Mouse (Mus musculus) lung, adult 2 months (tissue): ENCODE results near the gene Rif1. TPM values are rescaled to one million over a fixed set of nuclear protein-coding genes. Genes with fewer than 3 reads are reported as not detected.

Experiments used
- DNase-seq: peaks from one replicate; pipeline ENCODE4 v3.0.0; 2022
- H3K4me1 ChIP-seq: fragments of 200-500 bp; 2 replicates; pipeline ENCODE4 v1.6.1; 2011; ENCODE audit warnings: low read length; ENCODE audit not compliant: control insufficient read depth, insufficient read depth
- H3K4me3 ChIP-seq: fragments of 200-500 bp; replicated peaks from 2 replicates; pipeline ENCODE3; 2011; ENCODE audit warnings: low read depth, mild to moderate bottlenecking, control low read depth, low read length; ENCODE audit errors: extremely low read depth
- CTCF ChIP-seq: fragments of 200-500 bp; IDR thresholded peaks from 2 replicates; pipeline ENCODE4 v1.5.1; 2011; ENCODE audit warnings: mild to moderate bottlenecking, low read length, control low read depth; ENCODE audit not compliant: insufficient read depth
- POLR2A ChIP-seq: fragments of 200-500 bp; IDR thresholded peaks from 2 replicates; pipeline ENCODE4 v1.6.1; 2011; ENCODE audit warnings: low read depth, mild to moderate bottlenecking, control low read depth, low read length, borderline replicate concordance; ENCODE audit errors: extremely low read depth
- WGBS: fragments of 180-500 bp; shearing (Covaris S2); methylation state at CpG from one replicate; pipeline ENCODE4 v1.1.7; 2018; 5-methylcytosine and 5-hydroxymethylcytosine counted together
- polyA plus RNA-seq: library from polyadenylated mRNA; depleted of rRNA; stranded (reverse); fragments of >200 nt; gene quantifications from 2 replicates; pipeline ENCODE4 v1.2.3, GENCODE M21; 2012; rRNA removed

The Rif1 gene
- 1.5 and 2.1 TPM in 2 replicates for polyA plus RNA-seq

GRCm38 (mm10) chr2:52072491-52073140 lies at the start of gene Rif1:
TSS of gene Rif1 (plus strand) at chr2:52072832.
- Histone ChIP-seq H3K4me1 (peaks cover 7% of the 10 kb centered on the region; the same call in 1 of the 2 replicates), H3K4me3 (peak within 1 kb of the TSS; percentile 65)
- DNase-seq: peak; percentile 84
- WGBS: 1% methylated on average over 72 of the region's 72 CpGs
- TF ChIP-seq CTCF (no peak), POLR2A (no peak)

- 85% methylated on average over 4 of the region's 4 CpGs for WGBS
- Histone ChIP-seq H3K4me3 (no peak overlapping the region), H3K4me1 (no peaks in the 10 kb centered on the region)
- no peak for DNase-seq
- TF ChIP-seq CTCF (no peak), POLR2A (no peak)
Measured at GRCm38 (mm10) chr2:52027061-52027460, 45.6 kb upstream of the Rif1 start.

GRCm38 (mm10) chr2:52029426-52029825 lies 43.2 kb upstream of the Rif1 start:
- no peaks in the 10 kb centered on the region for H3K4me1 ChIP-seq
- WGBS: 87% methylated on average over 3 of the region's 3 CpGs
- TF ChIP-seq CTCF: no peak
- TF ChIP-seq POLR2A: no peak
- no peak overlapping the region for H3K4me3 ChIP-seq
- no peak for DNase-seq

- DNase-seq: no peak
- TF ChIP-seq POLR2A (no peak), CTCF (no peak)
- 49% methylated on average over 4 of the region's 4 CpGs for WGBS
- Histone ChIP-seq H3K4me1 (no peaks in the 10 kb centered on the region), H3K4me3 (no peak overlapping the region)
Measured at GRCm38 (mm10) chr2:52031491-52031890, 41.1 kb upstream of the Rif1 start.

GRCm38 (mm10) chr2:52034601-52035000 lies 38.0 kb upstream of the Rif1 start:
- TF ChIP-seq CTCF (no peak), POLR2A (no peak)
- Histone ChIP-seq H3K4me3 (no peak overlapping the region), H3K4me1 (peaks cover 4% of the 10 kb centered on the region)
- 90% methylated on average over 4 of the region's 4 CpGs for WGBS
- no peak for DNase-seq

GRCm38 (mm10) chr2:52035144-52035543 lies 37.5 kb upstream of the Rif1 start:
- WGBS: 71% methylated on average over 4 of the region's 4 CpGs
- no peak for TF ChIP-seq POLR2A
- TF ChIP-seq CTCF: no peak
- H3K4me3 ChIP-seq: no peak overlapping the region
- peaks cover 4% of the 10 kb centered on the region for H3K4me1 ChIP-seq
- no peak for DNase-seq

- no peak overlapping the region for H3K4me3 ChIP-seq
Measured at GRCm38 (mm10) chr2:52036929-52037595, 35.6 kb upstream of the Rif1 start.

GRCm38 (mm10) chr2:52037882-52038281 lies 34.8 kb upstream of the Rif1 start, which contains the start of gene Tnfaip6:
TSS of gene Tnfaip6 (plus strand) at chr2:52038009.
- TF ChIP-seq POLR2A (peak; percentile 30; the same call in 1 of the 2 replicates), CTCF (no peak)
- DNase-seq: peak; percentile 32
- Histone ChIP-seq H3K4me1 (peaks cover 4% of the 10 kb centered on the region), H3K4me3 (peak within 1 kb of the TSS; percentile 63)
- WGBS: 2% methylated on average over 17 of the region's 17 CpGs

More at GRCm38 (mm10) chr2:52036929-52037595, 35.6 kb upstream of the Rif1 start:
- peaks cover 4% of the 10 kb centered on the region for H3K4me1 ChIP-seq
- DNase-seq: no peak
- no peak for TF ChIP-seq POLR2A
- 64% methylated on average over 9 of the region's 11 CpGs for WGBS

- no peak for DNase-seq
- Histone ChIP-seq H3K4me1 (peaks cover 4% of the 10 kb centered on the region), H3K4me3 (no peak overlapping the region)
- WGBS: 69% methylated on average over 5 of the region's 5 CpGs
- TF ChIP-seq CTCF (no peak), POLR2A (no peak)
Measured at GRCm38 (mm10) chr2:52038558-52038957, 34.1 kb upstream of the Rif1 start.
